Mouse (Mus musculus) left cerebral cortex, postnatal 4 days (tissue): ENCODE data around the gene Fut8. TPM values are rescaled to one million over a fixed set of nuclear protein-coding genes. Genes with fewer than 3 reads are reported as not detected.
A peak's percentile ranks its signal among the peaks of the same experiment; 100 is the strongest.

Experiments
- DNase-seq: peaks from one replicate; pipeline ENCODE4 v3.0.0-alpha.2; 2022
- intact Hi-C: fragments of 180-260 bp; cut with DNase I; formaldehyde crosslinking; loops from one replicate; pipeline ENCODE4 v1.15.1; 2025
- total RNA-seq, 2 experiments: library from RNA; stranded (reverse); gene quantifications; 2 replicates each; pipeline ENCODE4 v1.2.3; 2021

The Fut8 gene
- total RNA-seq, 2 experiments from 2014 or later: 85.9 to 93.8 TPM

DNA sequence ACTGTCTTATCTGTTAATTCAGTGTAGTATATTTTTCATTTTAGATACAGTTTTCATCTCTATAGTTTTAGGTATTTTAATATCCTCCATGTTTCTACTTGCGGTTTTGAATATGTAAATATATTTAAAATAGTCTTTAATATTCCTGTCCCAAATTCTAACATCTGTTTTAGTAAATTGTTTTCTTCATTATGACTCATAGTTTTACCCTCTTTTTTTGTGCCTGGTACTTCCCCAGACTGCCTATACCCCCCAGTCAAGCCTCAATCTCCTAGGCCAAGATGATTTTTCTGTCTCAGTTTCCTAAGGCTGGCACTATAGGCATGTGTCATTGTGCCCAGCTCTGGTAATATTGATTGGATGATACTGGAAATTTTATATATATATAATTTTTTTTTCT is 64.1 kb downstream of the Fut8 start:
- no peak for DNase-seq
- intact Hi-C loops: no loop called here

GRCm38 (mm10) chr12:77303367-77303766 is 65.4 kb downstream of the Fut8 start:
- intact Hi-C loops: no loop called here
- no peak for DNase-seq

DNA sequence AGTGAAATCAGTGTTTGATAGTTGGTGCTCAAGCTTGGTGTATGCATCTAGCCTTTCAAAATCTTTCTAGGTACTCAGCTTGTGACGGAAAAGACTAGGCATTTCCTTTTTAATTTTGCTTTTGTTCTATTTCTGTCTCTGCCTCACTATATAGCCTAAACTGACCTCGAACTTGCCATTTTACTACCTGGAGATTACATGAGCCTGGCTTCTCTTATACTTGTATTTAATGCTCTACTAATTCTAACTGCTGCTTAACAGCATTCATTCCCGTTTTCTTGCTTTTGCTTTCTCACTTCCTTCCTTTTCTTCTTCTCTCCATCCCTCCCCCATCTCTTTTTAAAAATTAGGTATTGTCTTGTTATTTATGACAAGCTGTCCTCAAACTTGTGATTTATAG is 67.6 kb downstream of the Fut8 start:
- intact Hi-C loops: no loop called here
- no peak for DNase-seq

DNA sequence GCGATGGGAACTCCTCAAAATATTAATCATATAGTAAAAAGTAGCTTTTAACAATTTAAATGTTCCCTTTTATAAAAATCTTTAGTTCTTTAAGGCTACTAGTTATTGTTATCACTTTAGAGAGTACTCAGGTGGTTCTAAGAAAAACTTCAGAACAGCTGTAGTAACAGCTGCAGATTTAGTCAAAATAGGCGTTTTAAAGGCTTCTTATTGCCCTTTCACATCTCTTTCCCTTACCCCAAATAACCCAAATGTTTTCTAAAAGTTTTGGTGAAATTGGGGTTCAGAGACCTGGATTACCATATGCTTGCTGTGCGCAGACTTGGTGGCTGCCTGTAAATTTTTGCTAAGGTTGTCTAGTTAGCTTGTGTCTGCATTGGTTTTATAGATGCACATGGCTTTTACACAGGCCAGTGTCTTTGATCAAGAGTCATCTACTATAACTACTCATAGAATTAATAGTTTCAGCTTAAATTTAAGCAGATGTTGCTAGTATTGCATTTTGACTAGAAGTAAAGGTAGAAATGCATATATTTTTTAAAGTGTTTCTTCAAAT is 68.9 kb downstream of the Fut8 start:
- intact Hi-C loops: no loop called here

DNA sequence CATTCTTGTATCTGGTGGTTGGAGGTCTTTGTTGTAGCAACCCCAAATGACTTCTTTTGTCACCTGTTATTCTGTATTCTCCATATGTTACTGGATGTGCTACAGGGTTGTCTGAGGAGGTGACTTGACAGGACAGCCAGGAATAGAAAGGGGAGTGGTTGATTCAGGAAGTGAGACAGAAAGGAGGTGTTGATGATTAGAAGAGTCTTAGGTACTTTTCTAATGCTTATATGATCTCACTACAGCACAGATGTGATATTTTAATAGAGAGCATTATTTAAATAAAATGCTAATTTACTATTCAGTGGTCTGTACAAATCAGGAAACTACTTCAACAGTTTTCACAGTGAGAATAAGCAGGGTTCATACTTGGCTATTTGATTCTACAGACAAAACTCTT is 71.6 kb downstream of the Fut8 start:
- intact Hi-C loops: no loop called here
- no peak for DNase-seq

More for the DNA sequence above, 68.9 kb downstream of the Fut8 start:
- DNase-seq: no peak

DNA sequence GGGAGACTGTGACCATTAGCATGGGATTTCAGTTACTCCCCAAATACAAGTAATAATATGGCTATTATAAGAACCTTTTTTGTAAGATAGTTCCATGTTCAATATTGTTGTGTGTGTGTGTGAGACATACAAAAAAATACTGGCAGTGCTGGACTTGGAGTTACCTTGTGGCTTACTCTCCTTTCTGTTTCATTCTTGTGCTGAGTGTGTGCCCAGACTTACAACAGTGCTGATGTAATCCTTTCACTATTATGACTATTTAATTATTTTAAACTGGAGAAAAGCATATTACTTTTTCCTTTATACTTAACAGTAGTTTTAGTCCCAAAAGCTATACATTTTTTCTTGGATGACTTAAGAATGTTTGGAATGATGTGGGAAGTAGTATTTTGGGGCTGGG is 75.6 kb downstream of the Fut8 start:
- intact Hi-C loops: no loop called here
- no peak for DNase-seq

- intact Hi-C loops: no loop called here
- DNase-seq: no peak
Observed at GRCm38 (mm10) chr12:77324142-77324541, 86.2 kb downstream of the Fut8 start.

GRCm38 (mm10) chr12:77346521-77346920 is 108.6 kb downstream of the Fut8 start:
- DNase-seq: no peak
- intact Hi-C loops: no loop called here

- intact Hi-C loops: no loop called here
Observed at GRCm38 (mm10) chr12:77349543-77349942, 111.6 kb downstream of the Fut8 start.

DNA sequence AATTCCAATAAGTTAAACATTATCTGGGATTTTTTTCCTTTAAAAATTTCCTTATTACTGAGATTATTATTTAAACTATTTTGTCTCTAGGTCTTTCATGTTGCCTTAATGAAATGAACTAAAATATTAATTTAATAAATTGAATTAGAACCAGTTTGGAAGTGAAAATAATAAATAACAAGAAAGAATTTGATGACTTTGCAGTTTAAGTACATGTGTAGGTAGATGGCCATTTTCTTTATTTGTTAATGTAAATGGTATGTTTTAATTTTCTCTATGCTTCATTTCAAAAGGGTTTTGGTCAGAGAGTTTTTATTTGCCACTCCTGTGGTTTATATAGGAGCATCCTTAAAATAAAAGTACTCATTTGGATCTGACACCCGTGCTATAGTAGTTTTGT is 177.8 kb downstream of the Fut8 start:
- DNase-seq: no peak
- intact Hi-C loops: no loop called here

More at GRCm38 (mm10) chr12:77349543-77349942, 111.6 kb downstream of the Fut8 start:
- DNase-seq: no peak

- intact Hi-C loops: no loop called here
- DNase-seq: no peak
Observed at GRCm38 (mm10) chr12:77421667-77422393, 183.9 kb downstream of the Fut8 start.

DNA sequence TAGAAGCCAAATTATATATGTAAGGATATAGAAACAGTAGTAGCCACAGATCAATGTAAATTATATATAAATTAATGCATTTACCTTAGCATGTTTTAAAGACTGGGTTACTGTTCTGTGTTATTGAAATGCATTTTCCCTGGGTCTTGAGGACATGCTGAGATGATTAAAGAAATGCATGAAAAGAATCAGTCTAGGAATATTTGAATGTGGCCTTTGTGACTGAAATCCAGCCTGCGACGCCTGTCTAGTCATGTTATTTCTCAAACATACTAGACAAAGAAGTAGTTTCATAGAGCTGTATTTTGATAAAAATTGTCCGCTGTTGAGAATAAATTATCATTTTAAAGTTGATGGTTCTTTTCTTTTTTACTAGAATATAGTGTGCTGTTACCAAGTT is 188.2 kb downstream of the Fut8 start:
- no peak for DNase-seq
- intact Hi-C loops: no loop called here

DNA sequence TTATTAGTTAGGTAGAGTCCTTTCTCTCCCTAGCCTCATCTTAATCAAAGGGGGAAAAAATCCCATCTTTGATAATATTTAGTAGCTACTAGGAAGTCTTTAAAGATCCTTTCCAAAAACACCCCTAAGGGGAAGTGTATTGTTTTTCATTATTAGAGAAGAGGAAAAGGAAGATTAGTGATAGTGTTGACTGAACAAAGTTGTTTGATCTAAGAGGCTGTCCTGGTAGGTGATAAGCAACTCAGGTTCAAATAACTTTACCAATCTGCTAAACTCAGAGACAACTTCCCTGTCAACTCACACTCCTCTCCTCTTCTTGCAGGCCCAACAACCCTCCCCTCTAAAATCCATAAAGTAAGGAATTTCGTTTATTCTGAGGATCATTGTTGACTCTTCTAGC is 190.2 kb downstream of the Fut8 start:
- intact Hi-C loops: no loop called here

GRCm38 (mm10) chr12:77429381-77429780 is 191.5 kb downstream of the Fut8 start:
- no peak for DNase-seq

More for the DNA sequence above, 190.2 kb downstream of the Fut8 start:
- no peak for DNase-seq

DNA sequence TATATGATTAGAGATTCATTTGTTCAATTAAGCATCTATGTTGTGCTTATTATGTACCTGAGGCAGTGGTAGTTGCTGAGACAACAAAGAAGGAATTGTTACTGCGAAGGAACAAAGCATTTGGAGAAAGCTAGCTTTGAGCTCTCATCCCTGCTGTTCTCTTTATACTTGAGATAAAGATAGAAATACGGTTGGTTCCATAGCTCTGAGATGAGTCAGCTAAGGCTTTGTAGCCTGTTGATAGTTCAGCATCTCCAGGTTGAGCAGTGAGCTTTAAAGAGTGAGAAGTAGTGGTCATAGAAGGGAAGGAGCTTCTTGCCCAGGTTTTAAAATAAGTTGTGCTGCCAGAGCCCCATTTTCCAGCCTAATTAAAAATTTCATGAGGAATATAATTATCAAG is 198.8 kb downstream of the Fut8 start:
- intact Hi-C loops: no loop called here
- DNase-seq: no peak

More at GRCm38 (mm10) chr12:77429381-77429780, 191.5 kb downstream of the Fut8 start:
- intact Hi-C loops: no loop called here

- intact Hi-C loops: no loop called here
Observed at GRCm38 (mm10) chr12:77450816-77451215, 212.9 kb downstream of the Fut8 start.

GRCm38 (mm10) chr12:77466178-77466577 is 228.3 kb downstream of the Fut8 start:
- no peak for DNase-seq
- intact Hi-C loops: no loop called here

More at GRCm38 (mm10) chr12:77450816-77451215, 212.9 kb downstream of the Fut8 start:
- DNase-seq: no peak

GRCm38 (mm10) chr12:77479931-77480330 is 242.0 kb downstream of the Fut8 start:
- intact Hi-C loops: no loop called here
- DNase-seq: no peak

GRCm38 (mm10) chr12:77481153-77481552 is 243.2 kb downstream of the Fut8 start:
- no peak for DNase-seq
- intact Hi-C loops: no loop called here

GRCm38 (mm10) chr12:77481799-77482198 is 243.9 kb downstream of the Fut8 start:
- intact Hi-C loops: no loop called here
- peak; percentile 69 for DNase-seq

- no peak for DNase-seq
- intact Hi-C loops: no loop called here
Observed at GRCm38 (mm10) chr12:77483180-77483855, 245.4 kb downstream of the Fut8 start.

GRCm38 (mm10) chr12:77484761-77485160 is 246.8 kb downstream of the Fut8 start:
- intact Hi-C loops: no loop called here
- DNase-seq: no peak
